Mouse (Mus musculus) duodenum, adult 2 months (tissue): ENCODE data around the gene Asic3. TPM values are rescaled to one million over a fixed set of nuclear protein-coding genes. Genes with fewer than 3 reads are reported as not detected.

Experiments used
- polyA plus RNA-seq: library from polyadenylated mRNA; depleted of rRNA; stranded (reverse); fragments of >200 nt; gene quantifications from 2 replicates; pipeline ENCODE4 v1.2.3, GENCODE M21; 2012; ENCODE audit warnings: low replicate concordance; rRNA removed

Gene Asic3
- 1.3 and 1.6 TPM in 2 replicates for polyA plus RNA-seq

DNA sequence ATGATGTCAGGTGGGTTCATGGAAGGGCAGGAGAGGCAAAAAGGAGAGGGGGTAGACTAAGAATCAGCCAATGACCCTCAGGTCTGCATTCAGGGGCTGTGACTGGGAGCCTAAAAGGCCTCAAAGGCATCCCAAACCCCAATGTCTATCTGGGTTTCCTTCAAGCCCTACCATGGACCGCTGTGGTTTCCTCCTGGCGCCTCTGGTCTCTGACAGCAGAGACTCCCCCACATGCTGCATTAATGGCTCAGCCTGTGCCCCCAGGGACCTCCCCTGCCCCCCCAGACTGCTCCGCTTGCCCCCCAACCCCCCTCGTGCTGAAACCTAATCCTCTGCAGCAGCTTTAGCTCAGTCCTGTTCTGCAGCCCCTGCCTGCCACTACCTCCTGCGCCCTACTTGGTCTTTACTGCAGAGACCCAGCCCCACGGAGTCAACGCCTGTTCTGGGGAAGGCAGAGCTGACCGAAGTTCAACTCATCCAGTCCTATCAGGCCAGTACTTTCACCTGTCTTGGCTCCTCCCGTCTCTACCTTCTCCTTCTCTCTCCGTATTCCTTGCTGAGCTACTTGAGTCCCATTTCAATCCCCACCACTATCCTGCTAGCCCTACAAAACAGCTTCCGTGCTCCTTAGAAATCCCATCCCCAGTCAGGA, at the start of gene Asic3:
Gene Asic3, plus strand, starts transcription at position 351 of the 652 bp plus-strand sequence.

DNA sequence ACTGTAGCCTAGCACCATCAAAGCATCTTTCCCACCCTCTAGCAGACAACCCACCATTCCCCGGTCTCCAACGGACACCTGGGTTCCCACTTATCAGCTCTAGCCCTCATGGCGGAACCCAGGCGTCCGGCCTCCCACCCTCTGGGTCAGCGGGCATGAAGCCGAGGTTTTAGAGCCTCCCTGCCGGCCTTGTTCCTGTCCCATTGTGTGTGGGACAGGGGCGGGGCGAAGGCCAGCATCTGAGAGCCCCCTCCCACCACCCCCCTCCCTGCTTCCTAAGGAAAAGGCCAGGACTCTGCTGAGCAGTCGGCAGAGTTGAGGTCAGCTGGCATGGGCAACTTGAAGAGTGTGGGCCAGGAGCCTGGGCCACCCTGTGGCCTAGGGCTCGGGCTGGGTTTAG, 48.7 kb upstream of the Asic3 start, which contains the start of gene Nos3:
Gene Nos3, plus strand, starts transcription at position 303 of the 400 bp plus-strand sequence.

DNA sequence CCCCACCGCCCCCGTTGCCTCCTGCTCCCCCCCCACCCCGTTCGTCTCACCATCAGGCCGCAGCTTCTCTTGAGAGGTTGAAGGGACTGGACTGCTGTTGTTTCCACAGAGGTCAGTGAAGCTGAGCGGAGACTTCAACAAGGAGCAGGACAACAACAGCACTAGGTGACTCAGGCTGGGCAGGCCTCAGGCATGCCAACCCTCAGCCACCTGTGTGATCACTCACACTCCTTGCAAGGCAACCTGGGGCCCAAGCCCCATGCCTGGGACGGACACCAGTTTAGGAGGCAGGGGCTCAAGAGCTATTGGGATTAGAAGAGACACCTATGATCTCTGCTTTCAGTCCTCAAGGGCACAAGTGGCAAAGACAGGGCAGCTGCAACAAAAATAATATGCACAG, 21.3 kb upstream of the Asic3 start, which contains the start of gene Atg9b:
Gene Atg9b, minus strand, starts transcription at position 280 of the 400 bp plus-strand sequence.

DNA sequence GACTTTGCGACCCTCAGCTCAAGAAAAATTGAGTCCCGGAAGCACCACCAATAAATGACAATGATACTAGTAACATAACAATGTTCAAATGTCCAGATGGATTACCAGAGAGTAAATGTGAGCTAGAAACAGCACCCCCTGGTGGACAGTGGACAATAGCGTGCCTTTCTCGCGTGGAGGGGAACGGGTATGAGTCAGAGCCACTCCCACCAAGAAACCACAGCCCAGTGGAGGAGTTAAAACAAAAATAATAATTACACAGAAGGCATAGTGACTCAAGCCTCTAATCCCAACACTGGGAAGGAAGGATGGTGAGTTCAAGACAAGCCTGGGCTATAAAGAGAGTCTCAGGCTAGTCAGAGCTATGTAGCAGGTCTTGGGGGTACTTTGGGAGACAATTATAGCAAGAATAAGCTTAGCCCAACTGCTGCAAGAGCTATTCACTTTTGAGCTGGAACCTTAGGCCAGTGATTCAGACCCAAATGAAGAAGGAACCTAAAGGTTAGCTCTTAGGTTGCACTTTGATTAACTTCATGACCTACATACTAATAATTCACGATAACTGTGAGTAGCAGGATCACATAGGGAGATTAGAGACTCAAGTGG, 19.7 kb upstream of the Asic3 start, which contains the start of gene Abcb8:
Gene Abcb8, plus strand, starts transcription at position 272 of the 606 bp plus-strand sequence.

DNA sequence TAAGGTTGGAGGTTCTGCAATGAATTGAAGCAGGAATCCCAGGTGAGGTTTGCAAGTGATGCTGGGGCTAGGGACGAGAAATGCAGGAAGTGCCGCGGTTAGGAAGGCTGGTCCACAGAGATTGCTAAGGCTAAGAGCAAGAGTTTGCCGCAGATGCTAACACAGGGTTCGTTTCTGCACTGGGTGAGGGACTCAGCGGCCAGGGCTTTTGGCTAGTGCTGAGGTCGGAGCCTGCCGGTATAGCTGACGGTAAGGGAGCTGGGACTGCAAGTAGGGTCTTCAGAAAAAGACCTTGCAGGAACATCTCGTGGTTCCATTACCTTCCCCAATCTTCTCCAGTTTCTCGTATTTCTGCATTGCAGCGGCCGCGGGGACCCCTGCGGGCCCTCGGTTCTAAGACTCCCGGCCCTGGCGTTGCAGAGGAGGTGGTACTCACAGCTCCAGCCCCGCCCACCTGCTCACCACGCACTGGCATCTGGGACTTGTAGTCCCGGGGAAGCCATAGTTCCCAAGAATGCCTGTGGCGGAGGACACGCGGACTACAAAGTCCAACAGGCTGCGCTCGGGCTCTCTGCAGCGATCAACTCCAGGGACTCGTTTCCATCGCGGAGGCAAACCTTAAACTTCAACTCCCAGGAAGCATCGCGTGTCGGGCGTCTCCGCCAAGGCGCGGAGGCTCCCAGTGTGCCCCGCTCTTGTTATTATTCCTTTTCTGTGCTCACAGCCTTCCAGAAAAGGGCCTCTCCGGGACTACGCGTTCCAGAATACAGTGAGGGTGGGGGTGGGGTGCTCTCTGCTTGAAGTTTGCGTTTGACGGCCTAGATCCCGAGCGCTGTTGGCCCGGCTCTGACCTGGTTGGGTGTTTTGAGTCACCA, 10.2 kb downstream of the Asic3 start, which contains the start of the genes Cdk5 and Slc4a2:
Gene Cdk5, minus strand, starts transcription at position 402 of the 875 bp plus-strand sequence.
Gene Slc4a2, plus strand, starts transcription at position 709 of the 875 bp plus-strand sequence.

DNA sequence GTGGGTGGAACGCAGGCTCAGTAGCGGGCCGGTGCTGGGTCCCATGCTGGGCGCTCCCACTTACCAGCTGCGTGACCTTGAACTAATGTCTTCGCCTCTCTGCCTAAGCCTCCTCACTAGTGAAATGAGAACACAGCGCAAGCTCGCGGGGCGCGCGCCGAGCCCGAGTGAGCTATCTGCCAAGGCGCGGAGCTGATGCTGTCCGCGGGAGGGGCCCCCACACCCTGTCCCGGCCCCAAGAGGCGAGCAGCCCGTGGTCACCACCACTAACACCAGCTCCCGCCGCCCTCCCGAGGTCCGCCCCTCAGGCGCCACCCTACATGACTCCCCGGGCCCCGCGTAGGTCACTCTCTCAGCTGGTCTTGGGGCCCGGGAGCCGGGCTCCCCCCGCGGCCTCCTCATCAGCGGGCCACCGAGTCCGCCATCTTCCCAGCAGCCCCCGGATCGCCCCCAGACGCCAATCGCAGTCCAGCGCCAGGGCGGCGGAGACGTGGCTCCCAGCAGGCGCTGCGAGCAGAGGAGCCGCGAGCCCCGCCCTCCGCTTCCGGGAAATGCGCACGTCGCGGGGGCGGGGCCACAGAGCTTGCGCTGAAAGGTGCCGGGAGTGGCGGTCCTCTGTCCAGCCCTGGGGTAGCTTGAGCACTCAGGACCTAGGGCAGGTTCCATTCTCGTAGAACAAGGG, 31.7 kb downstream of the Asic3 start, which contains the start of gene Fastk:
Gene Fastk, minus strand, starts transcription at position 542 of the 682 bp plus-strand sequence.

DNA sequence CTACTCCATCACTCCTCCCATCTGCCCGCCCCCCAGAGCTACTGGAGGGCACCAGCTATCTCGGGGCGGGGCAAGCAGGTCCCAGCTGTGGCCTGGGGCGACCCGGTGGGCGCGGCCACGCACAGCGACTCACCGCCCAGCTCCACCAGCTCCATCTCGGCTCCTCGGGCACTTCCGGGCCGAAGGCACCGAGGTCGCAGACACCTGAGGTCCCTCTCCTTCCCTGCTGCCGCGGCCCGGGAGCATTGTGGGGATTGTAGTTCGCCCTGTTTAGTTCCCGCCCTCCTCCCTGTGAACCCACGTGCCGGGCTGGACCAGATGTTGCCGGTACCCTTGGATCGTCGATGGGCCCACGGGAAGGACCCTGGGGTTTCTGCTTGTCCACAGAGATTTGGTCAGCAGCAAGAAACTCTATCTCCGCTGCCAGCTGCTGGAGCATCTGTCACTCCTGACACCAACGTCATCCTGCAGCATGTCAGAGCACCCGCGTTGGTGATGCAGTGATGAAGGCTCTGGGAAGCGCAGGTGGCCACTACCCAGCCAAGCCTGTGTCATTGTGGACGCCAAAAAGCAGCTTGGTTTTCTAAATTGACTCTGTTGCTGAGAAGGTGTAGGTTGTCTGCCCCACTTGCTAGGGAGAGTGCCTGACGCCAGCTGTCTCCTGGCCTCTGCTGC, 34.6 kb downstream of the Asic3 start, which contains the start of gene Tmub1:
Gene Tmub1, minus strand, starts transcription at position 231 of the 675 bp plus-strand sequence.

DNA sequence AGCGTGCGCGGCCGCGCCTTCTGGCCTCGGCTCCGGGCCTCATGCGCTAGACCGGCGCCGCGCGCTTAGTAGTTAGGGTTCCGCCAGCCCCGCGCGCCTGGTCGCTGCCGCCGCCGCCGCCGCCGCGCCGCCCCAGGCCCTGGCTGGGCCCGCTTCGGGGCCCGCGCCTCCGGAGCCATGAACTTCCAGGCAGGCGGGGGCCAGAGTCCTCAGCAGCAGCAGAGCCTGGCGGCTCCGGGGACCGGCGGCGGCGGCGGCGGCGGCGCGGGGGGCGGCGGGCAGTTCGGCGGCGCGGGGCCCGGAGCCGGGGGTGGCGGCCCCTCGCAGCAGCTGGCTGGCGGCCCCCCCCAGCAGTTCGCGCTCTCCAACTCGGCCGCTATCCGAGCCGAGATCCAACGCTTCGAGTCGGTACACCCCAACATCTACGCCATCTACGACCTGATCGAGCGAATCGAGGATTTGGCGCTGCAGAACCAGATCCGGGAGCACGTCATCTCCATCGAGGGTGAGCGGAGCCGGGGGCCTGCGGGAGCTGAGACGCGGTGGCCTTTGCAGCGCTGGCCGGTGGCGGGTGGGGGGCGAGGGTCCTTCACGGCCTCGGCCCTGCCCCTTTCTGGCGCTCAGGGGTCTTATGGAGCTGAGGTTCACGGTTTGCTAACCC, 39.0 kb downstream of the Asic3 start, which contains the start of gene Agap3:
Gene Agap3, plus strand, starts transcription at position 148 of the 661 bp plus-strand sequence.

Other genes with a start within 250 kb of the Asic3 start
- 2.7 and 4.4 TPM in 2 replicates for gene Nupl2, start 248.4 kb upstream of the Asic3 start, polyA plus RNA-seq
- gene Kcnh2, start 61.8 kb upstream of the Asic3 start, polyA plus RNA-seq = 28.0 and 30.1 TPM in 2 replicates
- 4.7 and 4.9 TPM in 2 replicates for gene Nos3, start 48.6 kb upstream of the Asic3 start, polyA plus RNA-seq
- 0.71 and 1.4 TPM in 2 replicates for gene Atg9b, start 21.2 kb upstream of the Asic3 start, polyA plus RNA-seq
- gene Abcb8, start 19.7 kb upstream of the Asic3 start, polyA plus RNA-seq = 85.8 and 114 TPM in 2 replicates
- 50.7 and 63.3 TPM in 2 replicates for gene Cdk5, start 10.1 kb downstream of the Asic3 start, polyA plus RNA-seq
- 70.2 and 100 TPM in 2 replicates for gene Slc4a2, start 10.4 kb downstream of the Asic3 start, polyA plus RNA-seq
- 318 and 383 TPM in 2 replicates for gene Fastk, start 31.9 kb downstream of the Asic3 start, polyA plus RNA-seq
- 110 and 188 TPM in 2 replicates for gene Tmub1, start 34.5 kb downstream of the Asic3 start, polyA plus RNA-seq
- gene Agap3, start 38.8 kb downstream of the Asic3 start, polyA plus RNA-seq = 37.9 and 65.7 TPM in 2 replicates
- gene Gbx1, start 113.8 kb downstream of the Asic3 start, polyA plus RNA-seq = not detected in 2 replicates
- 0.18 and 0.43 TPM in 2 replicates for gene Asb10, start 127.6 kb downstream of the Asic3 start, polyA plus RNA-seq
- not detected in 2 replicates for gene 4931409K22Rik, start 143.4 kb downstream of the Asic3 start, polyA plus RNA-seq
- 34.5 and 40.4 TPM in 2 replicates for gene Abcf2, start 164.1 kb downstream of the Asic3 start, polyA plus RNA-seq
- 19.2 and 29.3 TPM in 2 replicates for gene Chpf2, start 173.3 kb downstream of the Asic3 start, polyA plus RNA-seq
- gene Smarcd3, start 211.0 kb downstream of the Asic3 start, polyA plus RNA-seq = 18.3 and 24.5 TPM in 2 replicates